Mouse (Mus musculus) olfactory bulb, adult 2 months (tissue): ENCODE results near the gene Lrguk. TPM values are rescaled to one million over a fixed set of nuclear protein-coding genes. Genes with fewer than 3 reads are reported as not detected.

ENCODE experiments used
- H3K27ac ChIP-seq: fragments of 200-500 bp; 2 replicates; pipeline ENCODE4 v1.5.1; 2012; ENCODE audit warnings: low read depth, low read length; ENCODE audit not compliant: insufficient read depth
- H3K4me1 ChIP-seq: fragments of 200-500 bp; 2 replicates; pipeline ENCODE4 v1.6.1; 2012; ENCODE audit warnings: low read length; ENCODE audit not compliant: control insufficient read depth, insufficient read depth
- H3K4me3 ChIP-seq: fragments of 200-500 bp; 2 replicates; pipeline ENCODE4 v1.5.1; 2012; ENCODE audit warnings: mild to moderate bottlenecking, low read depth, low read length, moderate library complexity; ENCODE audit not compliant: insufficient read depth
- CTCF ChIP-seq: fragments of 200-500 bp; IDR thresholded peaks from 2 replicates; pipeline ENCODE4 v1.5.1; 2012; ENCODE audit warnings: low read depth, mild to moderate bottlenecking, low read length, moderate library complexity; ENCODE audit not compliant: insufficient read depth
- POLR2A ChIP-seq: fragments of 200-500 bp; IDR thresholded peaks from 2 replicates; pipeline ENCODE4 v1.6.1; 2012; ENCODE audit warnings: mild to moderate bottlenecking, low read depth, low read length, moderate library complexity; ENCODE audit not compliant: insufficient read depth
- WGBS: fragments of 180-500 bp; shearing (Covaris S2); methylation state at CpG from one replicate; pipeline ENCODE4 v1.1.7; 2018; 5-methylcytosine and 5-hydroxymethylcytosine counted together
- polyA plus RNA-seq: library from polyadenylated mRNA; stranded (reverse); fragments of >200 nt; gene quantifications from 2 replicates; pipeline ENCODE4 v1.2.4, GENCODE M21; 2012; ENCODE audit warnings: low replicate concordance; ENCODE audit not compliant: missing spikeins, insufficient read depth, insufficient read length

The Lrguk gene
- polyA plus RNA-seq, 1 experiment = not detected

- Histone ChIP-seq H3K4me3 (peak overlapping the region; percentile 66), H3K4me1 (peaks cover 5% of the 10 kb centered on the region; the same call in 1 of the 2 replicates), H3K27ac (peak overlapping the region; percentile 25)
- TF ChIP-seq CTCF (no peak), POLR2A (no peak)
- WGBS = 2% methylated on average over 29 of the region's 29 CpGs
These were observed 147.0 kb downstream of the Lrguk start for GRCm38 (mm10) chr6:34176111-34176863.

GRCm38 (mm10) chr6:34176864-34177247 lies 147.6 kb downstream of the Lrguk start, which contains the start of gene Slc35b4:
Gene Slc35b4 (minus strand): TSS chr6:34177111.
- peak within 1 kb of the TSS; percentile 25 for H3K27ac ChIP-seq
- peaks cover 5% of the 10 kb centered on the region; the same call in 1 of the 2 replicates for H3K4me1 ChIP-seq
- peak within 1 kb of the TSS; percentile 66 for H3K4me3 ChIP-seq
- under 1% methylated on average over 29 of the region's 29 CpGs for WGBS
- TF ChIP-seq CTCF (no peak), POLR2A (peak; percentile 69)

GRCm38 (mm10) chr6:34179007-34179406 lies 149.8 kb downstream of the Lrguk start:
- Histone ChIP-seq H3K4me3 (no peak overlapping the region), H3K27ac (no peak overlapping the region), H3K4me1 (no peaks in the 10 kb centered on the region)
- whole genome bisulfite sequencing = 80% methylated on average over 3 of the region's 3 CpGs
- TF ChIP-seq POLR2A (no peak), CTCF (no peak)

GRCm38 (mm10) chr6:34179911-34180310 lies 150.7 kb downstream of the Lrguk start:
- 92% methylated on average over 4 of the region's 4 CpGs for WGBS
- Histone ChIP-seq H3K4me1 (no peaks in the 10 kb centered on the region), H3K27ac (no peak overlapping the region), H3K4me3 (no peak overlapping the region)
- TF ChIP-seq POLR2A = no peak
- TF ChIP-seq CTCF = no peak

GRCm38 (mm10) chr6:34181961-34182360 lies 152.7 kb downstream of the Lrguk start:
- no peak overlapping the region for H3K27ac ChIP-seq
- 73% methylated on average over 3 of the region's 3 CpGs for WGBS
- H3K4me1 ChIP-seq = no peaks in the 10 kb centered on the region
- TF ChIP-seq CTCF = no peak
- TF ChIP-seq POLR2A = no peak
- no peak overlapping the region for H3K4me3 ChIP-seq

GRCm38 (mm10) chr6:34183326-34183725 lies 154.1 kb downstream of the Lrguk start:
- TF ChIP-seq CTCF (no peak), POLR2A (no peak)
- Histone ChIP-seq H3K4me3 (no peak overlapping the region), H3K4me1 (no peaks in the 10 kb centered on the region), H3K27ac (no peak overlapping the region)
- WGBS = 91% methylated on average over 3 of the region's 3 CpGs

Other genes with a start within 250 kb of the Lrguk start
- gene Slc35b4, start 147.7 kb downstream of the Lrguk start, polyA plus RNA-seq = not detected in 2 replicates